ENCODE assay signal across 1 mouse cellular context in the genomic region with DNA sequence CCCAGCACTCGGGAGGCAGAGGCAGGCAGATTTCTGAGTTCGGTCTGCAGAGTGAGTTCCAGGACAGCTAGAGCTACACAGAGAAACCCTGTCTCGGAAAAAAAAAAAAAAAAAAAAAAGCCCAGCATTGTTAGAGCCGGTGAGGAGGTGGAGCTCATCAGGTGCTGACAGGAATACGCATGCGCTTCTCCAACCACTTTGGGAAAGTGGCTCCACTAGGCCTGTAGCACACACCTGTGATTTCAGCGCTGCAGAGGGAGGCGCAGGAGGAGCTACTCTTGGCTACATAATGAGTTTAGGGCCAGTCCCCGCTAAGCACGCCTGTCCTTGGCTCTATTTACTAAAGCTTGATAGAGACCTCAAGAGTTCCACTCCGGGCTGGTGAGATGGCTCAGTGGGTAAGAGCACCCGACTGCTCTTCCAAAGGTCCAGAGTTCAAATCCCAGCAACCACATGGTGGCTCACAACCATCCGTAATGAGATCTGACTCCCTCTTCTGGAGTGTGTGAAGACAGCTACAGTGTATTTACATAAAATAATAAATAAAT.
TF ChIP-seq lines count a peak whose summit lies in the region.

No protein-coding gene starts in this region.

TF ChIP-seq in CH12.LX, 34 proteins besides CTCF, POLR2A, EP300 and RAD21 (continued from another document):
- TF ChIP-seq TCF12 (IDR thresholded peaks at IDR 0.05; ENCODE audit: low read depth, low read length) (peak; percentile 38; the same call in 1 of the 2 replicates), UBTF (IDR thresholded peaks at IDR 0.05; ENCODE audit: low read depth, low read length) (0 out of 2 replicates have a peak, but pooled peaks have one; percentile 26), MYC (IDR thresholded peaks at IDR 0.05; ENCODE audit: low read depth, low read length) (peak; percentile 46; the same call in 1 of the 2 replicates), TBP (conservative IDR thresholded peaks at IDR 0.05; ENCODE audit: low read depth, low read length) (peak; percentile 96)
